Mouse (Mus musculus): ENCODE data around the gene Ing5.
"Not testable (repeated sequence)": the region's sequence is repeated elsewhere in the genome, so short reads cannot be mapped to it uniquely, and the experiment has no call there.

The Ing5 gene

DNA sequence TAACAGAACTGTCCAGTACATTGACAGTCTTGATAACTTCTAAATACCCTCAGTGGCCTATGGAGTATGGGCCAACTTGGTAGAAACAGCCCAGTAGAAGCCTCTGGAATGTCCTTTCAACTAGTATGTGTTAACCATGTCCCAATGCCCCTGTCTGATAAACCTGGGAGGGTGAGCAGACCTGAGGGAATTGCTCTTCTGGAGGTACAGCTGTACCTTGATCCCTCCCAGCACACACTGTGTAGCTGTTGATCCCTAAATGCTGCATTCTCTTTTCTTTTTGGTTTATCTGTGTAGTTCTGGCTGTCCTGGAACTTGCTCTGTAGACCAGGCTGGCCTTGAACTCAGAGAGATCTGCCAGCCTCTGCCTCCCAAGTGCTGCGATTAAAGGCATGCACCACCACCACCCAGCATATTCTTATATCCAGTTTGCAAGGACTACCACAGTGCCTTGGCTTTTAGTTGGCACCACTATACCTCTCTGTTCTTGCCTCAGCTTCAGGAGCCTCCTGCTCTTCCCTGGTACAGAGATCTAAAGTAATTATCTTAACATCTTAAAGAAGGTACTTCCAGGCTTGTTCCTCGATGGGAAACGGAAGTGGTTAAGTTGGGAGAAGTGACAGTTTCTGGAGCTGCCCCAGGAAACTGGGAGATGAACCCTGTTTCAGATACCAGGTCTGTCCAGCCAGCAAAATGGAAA, 20.2 kb downstream of the Ing5 start:
- peaks cover 39% of the 10 kb centered on the region for H3K36me3 ChIP-seq (ENCODE audit: insufficient read depth, low read length)
- H3K4me3 ChIP-seq (replicated peaks; ENCODE audit: low read length), result peak overlapping the region; percentile 83; the same call in 1 of the 2 replicates
- no peaks in the 10 kb centered on the region for H3K27me3 ChIP-seq (ENCODE audit: insufficient read depth, low read length)
- peaks cover 33% of the 10 kb centered on the region for H3K4me1 ChIP-seq (replicated peaks; ENCODE audit: low read depth, low read length)
- no peak for TF ChIP-seq NANOG (IDR thresholded peaks at IDR 0.05; ENCODE audit: borderline replicate concordance, low read length)
- no peaks in the 10 kb centered on the region for H3K9me3 ChIP-seq (ENCODE audit: low read length)

DNA sequence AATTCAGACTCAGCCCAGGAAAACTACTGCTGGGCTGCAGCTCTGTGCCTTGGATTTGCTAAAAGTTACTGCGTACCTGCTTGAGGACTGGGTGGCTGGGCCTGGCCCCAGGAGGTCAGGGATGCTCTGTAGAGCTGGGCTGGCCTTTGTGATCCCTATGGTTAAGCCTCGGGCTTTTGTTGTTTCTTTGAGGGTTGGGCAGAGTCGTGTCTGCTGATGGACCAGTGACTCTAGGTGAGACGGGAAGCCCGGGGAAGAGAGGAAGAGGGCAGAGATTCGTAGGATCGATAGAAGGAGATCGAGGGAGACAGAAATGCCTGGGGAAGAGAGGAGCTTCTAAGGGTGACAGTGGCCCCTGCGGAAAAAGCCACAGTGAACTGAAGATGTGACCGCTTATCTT, 20.8 kb downstream of the Ing5 start, which contains the start of gene D2hgdh:
Gene D2hgdh (plus strand): TSS at position 301 of the 400 bp plus-strand sequence.
- Histone ChIP-seq H3K4me1 (replicated peaks; ENCODE audit: low read depth, low read length) (peaks cover 33% of the 10 kb centered on the region), H3K9me3 (ENCODE audit: low read length) (no peaks in the 10 kb centered on the region), H3K4me3 (replicated peaks; ENCODE audit: low read length) (peak within 1 kb of the TSS; percentile 83), H3K36me3 (ENCODE audit: insufficient read depth, low read length) (peaks cover 34% of the 10 kb centered on the region), H3K27me3 (ENCODE audit: insufficient read depth, low read length) (no peaks in the 10 kb centered on the region)
- no peak for TF ChIP-seq NANOG (IDR thresholded peaks at IDR 0.05; ENCODE audit: borderline replicate concordance, low read length)
- TF ChIP-seq POU5F1 (IDR thresholded peaks at IDR 0.05; ENCODE audit: borderline replicate concordance, low read length), result no peak
- TF ChIP-seq CTCF (conservative IDR thresholded peaks at IDR 0.05; ENCODE audit: low read length), result no peak

DNA sequence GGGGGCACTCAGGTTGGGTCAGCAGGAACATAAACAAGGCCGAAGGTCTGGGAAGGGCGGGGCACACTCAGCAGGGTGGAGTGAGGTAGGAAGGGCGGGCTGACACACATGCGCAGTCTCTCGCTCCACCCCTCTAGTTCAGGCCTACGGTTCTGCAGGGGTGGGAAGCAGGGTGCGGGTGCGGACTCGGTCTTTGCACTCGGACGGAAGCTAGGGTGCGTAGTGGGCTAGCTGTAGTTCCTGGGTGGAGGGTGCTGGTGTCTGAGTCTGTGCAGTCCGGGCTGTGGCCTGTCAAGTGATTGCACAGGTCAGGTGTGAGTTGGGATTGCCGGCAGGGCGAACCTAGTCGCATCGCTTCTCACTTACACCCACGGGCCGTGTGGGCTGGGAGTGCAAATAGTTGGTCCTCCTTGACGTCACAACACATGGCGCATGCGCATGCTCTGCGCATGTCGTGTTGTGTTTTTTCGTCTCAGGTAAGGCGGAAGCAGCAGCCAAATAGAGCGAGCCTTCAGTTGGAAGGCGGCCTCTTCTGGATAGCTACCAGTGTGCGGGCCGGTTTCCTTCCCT, 21.4 kb downstream of the Ing5 start:
- no peaks in the 10 kb centered on the region for H3K27me3 ChIP-seq (ENCODE audit: insufficient read depth, low read length)
- peaks cover 32% of the 10 kb centered on the region for H3K36me3 ChIP-seq (ENCODE audit: insufficient read depth, low read length)
- no peaks in the 10 kb centered on the region for H3K9me3 ChIP-seq (ENCODE audit: low read length)
- TF ChIP-seq NANOG (IDR thresholded peaks at IDR 0.05; ENCODE audit: borderline replicate concordance, low read length), result no peak
- no peak for TF ChIP-seq CTCF (conservative IDR thresholded peaks at IDR 0.05; ENCODE audit: low read length)
- no peak for TF ChIP-seq POU5F1 (IDR thresholded peaks at IDR 0.05; ENCODE audit: borderline replicate concordance, low read length)
- peaks cover 33% of the 10 kb centered on the region for H3K4me1 ChIP-seq (replicated peaks; ENCODE audit: low read depth, low read length)
- peak overlapping the region; percentile 83 for H3K4me3 ChIP-seq (replicated peaks; ENCODE audit: low read length)

DNA sequence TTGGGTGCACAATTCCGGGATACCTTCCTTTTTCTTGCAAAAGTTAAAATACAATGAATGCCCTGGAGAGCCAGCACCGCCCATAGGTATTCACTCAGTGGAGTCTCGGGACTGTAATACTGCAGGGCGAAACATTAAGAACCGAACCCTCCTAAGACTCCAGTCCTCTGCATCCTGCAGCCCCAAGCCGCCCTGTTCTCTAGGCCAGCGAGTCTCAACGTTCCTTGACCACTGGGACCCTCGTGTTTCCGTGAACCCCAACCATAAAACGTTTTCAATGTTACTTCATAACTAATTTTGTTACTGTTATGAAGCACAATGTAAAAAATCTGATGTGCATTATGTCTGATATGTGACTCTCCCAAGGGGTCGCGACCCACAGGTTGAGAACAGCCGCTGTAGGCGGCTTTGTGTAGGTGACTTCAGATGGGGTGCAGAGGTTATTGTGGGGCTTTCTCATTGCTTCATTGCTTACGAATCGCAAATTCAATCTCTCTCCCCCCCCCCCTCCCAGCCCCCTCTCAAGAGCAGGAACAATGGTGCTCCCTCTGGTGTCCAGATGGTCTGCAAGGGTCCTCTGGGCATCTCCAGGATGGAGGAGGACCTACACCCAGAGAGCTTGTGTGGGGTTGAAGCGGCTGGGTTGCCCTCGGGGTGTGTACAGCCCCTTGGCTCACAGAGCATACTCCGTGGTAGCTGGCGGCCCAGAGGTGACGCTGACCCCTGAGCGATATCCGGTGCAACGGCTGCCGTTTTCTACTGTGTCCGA, 22.2 kb downstream of the Ing5 start:
- Histone ChIP-seq H3K4me1 (replicated peaks; ENCODE audit: low read depth, low read length) (peaks cover 33% of the 10 kb centered on the region), H3K4me3 (replicated peaks; ENCODE audit: low read length) (peak overlapping the region; percentile 83), H3K9me3 (ENCODE audit: low read length) (no peaks in the 10 kb centered on the region), H3K36me3 (ENCODE audit: insufficient read depth, low read length) (peaks cover 25% of the 10 kb centered on the region), H3K27me3 (ENCODE audit: insufficient read depth, low read length) (no peaks in the 10 kb centered on the region)
- TF ChIP-seq NANOG (IDR thresholded peaks at IDR 0.05; ENCODE audit: borderline replicate concordance, low read length) (no peak), POU5F1 (IDR thresholded peaks at IDR 0.05; ENCODE audit: borderline replicate concordance, low read length) (no peak), CTCF (conservative IDR thresholded peaks at IDR 0.05; ENCODE audit: low read length) (no peak)

DNA sequence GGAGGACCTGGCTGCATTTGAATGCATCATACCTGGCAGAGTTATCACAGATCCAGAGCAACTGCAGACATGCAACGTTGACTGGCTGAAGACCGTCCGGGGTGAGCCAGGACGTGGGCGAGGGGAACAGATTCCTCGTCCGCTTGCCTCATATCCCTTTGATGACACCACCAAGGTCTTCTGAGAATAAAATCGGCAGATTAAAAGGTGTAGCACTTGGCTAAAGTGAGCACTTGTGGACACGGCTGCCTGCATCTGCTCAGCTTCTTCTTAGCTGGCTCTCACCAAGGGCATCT, 22.7 kb downstream of the Ing5 start:
- Histone ChIP-seq H3K4me1 (replicated peaks; ENCODE audit: low read depth, low read length) (peaks cover 33% of the 10 kb centered on the region), H3K36me3 (ENCODE audit: insufficient read depth, low read length) (peaks cover 20% of the 10 kb centered on the region), H3K4me3 (replicated peaks; ENCODE audit: low read length) (peak overlapping the region; percentile 83), H3K27me3 (ENCODE audit: insufficient read depth, low read length) (no peaks in the 10 kb centered on the region), H3K9me3 (ENCODE audit: low read length) (no peaks in the 10 kb centered on the region)
- TF ChIP-seq NANOG (IDR thresholded peaks at IDR 0.05; ENCODE audit: borderline replicate concordance, low read length), result no peak
- no peak for TF ChIP-seq CTCF (conservative IDR thresholded peaks at IDR 0.05; ENCODE audit: low read length)
- TF ChIP-seq POU5F1 (IDR thresholded peaks at IDR 0.05; ENCODE audit: borderline replicate concordance, low read length), result no peak

DNA sequence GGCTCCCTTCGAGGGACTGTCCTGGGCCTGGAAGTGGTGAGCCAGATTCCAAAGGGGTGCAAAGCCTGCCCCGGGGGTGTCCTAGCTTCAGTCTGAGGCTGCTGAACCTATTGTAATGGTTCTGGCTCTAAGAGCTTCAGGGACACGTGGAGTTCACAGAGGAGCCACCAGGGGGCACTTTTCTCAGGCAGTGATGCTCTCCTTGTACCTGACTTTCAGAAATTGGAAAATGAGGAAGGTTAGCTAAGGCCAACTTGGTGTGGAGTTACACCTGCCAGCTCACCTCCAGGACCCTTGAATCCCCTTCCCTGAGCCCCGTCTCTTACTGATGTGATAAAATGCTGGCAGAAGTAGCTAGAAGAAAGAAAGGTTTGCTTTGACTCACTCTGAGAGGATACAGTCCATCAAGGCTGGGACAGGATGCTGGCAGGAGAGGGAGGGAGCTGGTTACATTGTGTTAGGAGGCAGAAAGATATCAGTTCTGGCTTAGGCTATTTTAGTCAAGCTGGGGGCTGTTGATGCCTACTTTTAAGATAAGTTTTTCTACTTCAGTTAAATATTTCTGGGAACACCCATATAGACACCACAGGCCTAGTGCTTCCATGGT, 29.1 kb downstream of the Ing5 start:
- peak; percentile 35 for TF ChIP-seq CTCF (conservative IDR thresholded peaks at IDR 0.05; ENCODE audit: low read length)
- peaks cover 31% of the 10 kb centered on the region for H3K36me3 ChIP-seq (ENCODE audit: insufficient read depth, low read length)
- not testable (repeated sequence) for H3K9me3 ChIP-seq (ENCODE audit: low read length)

DNA sequence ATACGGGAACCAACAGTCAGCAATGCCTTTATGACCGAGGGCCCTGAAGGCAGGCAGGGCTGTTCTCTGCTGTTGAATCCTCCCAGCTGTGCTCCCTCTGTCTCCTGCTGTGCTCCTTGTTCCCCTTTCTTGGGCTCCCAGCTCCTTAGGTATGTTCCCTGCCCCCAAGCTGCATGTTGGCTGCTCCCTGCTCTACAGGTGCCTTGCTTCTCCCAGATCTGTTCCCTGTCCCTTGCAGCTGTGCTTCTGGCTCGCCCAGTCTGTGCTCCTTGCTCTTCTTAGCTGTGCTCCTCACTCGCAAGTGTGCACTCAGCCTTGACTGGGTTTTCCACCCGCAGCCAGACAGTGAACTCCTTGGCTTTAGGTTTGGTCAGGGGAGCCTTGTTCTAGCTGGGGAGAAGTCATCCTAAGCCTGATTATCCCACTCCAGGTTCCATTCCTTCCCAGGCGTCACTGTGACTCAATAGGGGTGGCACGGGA, 30.9 kb downstream of the Ing5 start:
- H3K36me3 ChIP-seq (ENCODE audit: insufficient read depth, low read length), result peaks cover 31% of the 10 kb centered on the region
- no peak overlapping the region for H3K4me3 ChIP-seq (replicated peaks; ENCODE audit: low read length)
- no peak for TF ChIP-seq POU5F1 (IDR thresholded peaks at IDR 0.05; ENCODE audit: borderline replicate concordance, low read length)
- TF ChIP-seq NANOG (IDR thresholded peaks at IDR 0.05; ENCODE audit: borderline replicate concordance, low read length), result no peak
- no peak for TF ChIP-seq CTCF (conservative IDR thresholded peaks at IDR 0.05; ENCODE audit: low read length)
- H3K4me1 ChIP-seq (replicated peaks; ENCODE audit: low read depth, low read length), result 0 out of 2 replicates have a peak, but pooled peaks cover 4% of the 10 kb centered on the region
- H3K9me3 ChIP-seq (ENCODE audit: low read length), result no peaks in the 10 kb centered on the region
- H3K27me3 ChIP-seq (ENCODE audit: insufficient read depth, low read length), result no peaks in the 10 kb centered on the region

More for the DNA sequence above, 29.1 kb downstream of the Ing5 start:
- H3K27me3 ChIP-seq (ENCODE audit: insufficient read depth, low read length); H3K4me3 ChIP-seq (replicated peaks; ENCODE audit: low read length); H3K4me1 ChIP-seq (replicated peaks; ENCODE audit: low read depth, low read length): not testable (repeated sequence)

DNA sequence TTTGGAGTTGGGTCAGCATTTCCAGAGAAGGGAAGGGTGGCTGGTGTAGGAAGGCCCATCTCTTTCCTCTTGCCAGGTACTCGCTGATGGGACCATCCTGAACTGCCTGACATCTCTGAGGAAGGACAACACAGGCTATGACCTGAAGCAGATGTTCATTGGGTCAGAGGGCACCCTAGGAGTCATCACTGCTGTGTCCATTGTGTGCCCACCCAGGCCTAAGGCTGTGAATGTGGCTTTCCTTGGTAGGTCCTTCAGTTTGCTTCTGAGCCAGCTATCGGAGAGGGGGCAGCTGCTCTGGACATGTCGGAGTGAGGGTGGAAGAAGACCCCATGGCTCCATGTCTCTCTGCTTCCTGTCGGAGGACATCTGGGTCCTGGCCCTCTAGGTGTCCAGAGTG, 31.4 kb downstream of the Ing5 start:
- Histone ChIP-seq H3K36me3 (ENCODE audit: insufficient read depth, low read length) (peaks cover 28% of the 10 kb centered on the region), H3K9me3 (ENCODE audit: low read length) (no peaks in the 10 kb centered on the region), H3K4me1 (replicated peaks; ENCODE audit: low read depth, low read length) (0 out of 2 replicates have a peak, but pooled peaks cover 4% of the 10 kb centered on the region), H3K4me3 (replicated peaks; ENCODE audit: low read length) (no peak overlapping the region), H3K27me3 (ENCODE audit: insufficient read depth, low read length) (no peaks in the 10 kb centered on the region)
- TF ChIP-seq POU5F1 (IDR thresholded peaks at IDR 0.05; ENCODE audit: borderline replicate concordance, low read length), result no peak
- TF ChIP-seq NANOG (IDR thresholded peaks at IDR 0.05; ENCODE audit: borderline replicate concordance, low read length), result no peak
- TF ChIP-seq CTCF (conservative IDR thresholded peaks at IDR 0.05; ENCODE audit: low read length), result no peak
